Mouse (Mus musculus): ENCODE measurements around the gene Kank1. TPM values are rescaled to one million over a fixed set of nuclear protein-coding genes. Genes with fewer than 3 reads are reported as not detected.

Kank1 gene
- polyA plus RNA-seq, 1 experiment: not detected

- Histone ChIP-seq H3K4me3 (ENCODE audit: insufficient read depth, low read length) (no peak overlapping the region), H3K4me1 (ENCODE audit: control insufficient read depth, insufficient read depth, low read length) (no peaks in the 10 kb centered on the region), H3K27ac (ENCODE audit: insufficient read depth, low read depth, low read length) (no peak overlapping the region)
- TF ChIP-seq POLR2A (IDR thresholded peaks at IDR 0.05; ENCODE audit: borderline replicate concordance, low read depth, low read length): no peak
- TF ChIP-seq CTCF (IDR thresholded peaks at IDR 0.05; ENCODE audit: low read depth, low read length): no peak
These were observed 191.1 kb downstream of the Kank1 start for GRCm38 (mm10) chr19:25427886-25428285.

- no peak overlapping the region for H3K27ac ChIP-seq (ENCODE audit: insufficient read depth, low read depth, low read length)
- TF ChIP-seq POLR2A (IDR thresholded peaks at IDR 0.05; ENCODE audit: borderline replicate concordance, low read depth, low read length) (no peak), CTCF (IDR thresholded peaks at IDR 0.05; ENCODE audit: low read depth, low read length) (no peak)
- no peak overlapping the region for H3K4me3 ChIP-seq (ENCODE audit: insufficient read depth, low read length)
- H3K4me1 ChIP-seq (ENCODE audit: control insufficient read depth, insufficient read depth, low read length): no peaks in the 10 kb centered on the region
These were observed 191.7 kb downstream of the Kank1 start for GRCm38 (mm10) chr19:25428338-25428962.

- TF ChIP-seq CTCF (IDR thresholded peaks at IDR 0.05; ENCODE audit: low read depth, low read length) (no peak), POLR2A (IDR thresholded peaks at IDR 0.05; ENCODE audit: borderline replicate concordance, low read depth, low read length) (no peak)
- Histone ChIP-seq H3K27ac (ENCODE audit: insufficient read depth, low read depth, low read length) (no peak overlapping the region), H3K4me3 (ENCODE audit: insufficient read depth, low read length) (no peak overlapping the region), H3K4me1 (ENCODE audit: control insufficient read depth, insufficient read depth, low read length) (no peaks in the 10 kb centered on the region)
These were observed 194.7 kb downstream of the Kank1 start for GRCm38 (mm10) chr19:25431431-25431830.

GRCm38 (mm10) chr19:25431909-25432308 is 195.1 kb downstream of the Kank1 start:
- TF ChIP-seq POLR2A (IDR thresholded peaks at IDR 0.05; ENCODE audit: borderline replicate concordance, low read depth, low read length): no peak
- Histone ChIP-seq H3K4me3 (ENCODE audit: insufficient read depth, low read length) (no peak overlapping the region), H3K27ac (ENCODE audit: insufficient read depth, low read depth, low read length) (no peak overlapping the region), H3K4me1 (ENCODE audit: control insufficient read depth, insufficient read depth, low read length) (no peaks in the 10 kb centered on the region)

- H3K4me3 ChIP-seq (ENCODE audit: insufficient read depth, low read length): no peak overlapping the region
- H3K4me1 ChIP-seq (ENCODE audit: control insufficient read depth, insufficient read depth, low read length): no peaks in the 10 kb centered on the region
- TF ChIP-seq CTCF (IDR thresholded peaks at IDR 0.05; ENCODE audit: low read depth, low read length) (no peak), POLR2A (IDR thresholded peaks at IDR 0.05; ENCODE audit: borderline replicate concordance, low read depth, low read length) (no peak)
- no peak overlapping the region for H3K27ac ChIP-seq (ENCODE audit: insufficient read depth, low read depth, low read length)
These were observed 196.5 kb downstream of the Kank1 start for GRCm38 (mm10) chr19:25433169-25433690.

GRCm38 (mm10) chr19:25434345-25434744 is 197.6 kb downstream of the Kank1 start:
- H3K4me3 ChIP-seq (ENCODE audit: insufficient read depth, low read length): no peak overlapping the region
- no peaks in the 10 kb centered on the region for H3K4me1 ChIP-seq (ENCODE audit: control insufficient read depth, insufficient read depth, low read length)
- TF ChIP-seq POLR2A (IDR thresholded peaks at IDR 0.05; ENCODE audit: borderline replicate concordance, low read depth, low read length) (no peak), CTCF (IDR thresholded peaks at IDR 0.05; ENCODE audit: low read depth, low read length) (no peak)
- H3K27ac ChIP-seq (ENCODE audit: insufficient read depth, low read depth, low read length): no peak overlapping the region

- no peak for TF ChIP-seq CTCF (IDR thresholded peaks at IDR 0.05; ENCODE audit: low read depth, low read length)
- TF ChIP-seq POLR2A (IDR thresholded peaks at IDR 0.05; ENCODE audit: borderline replicate concordance, low read depth, low read length): no peak
- no peaks in the 10 kb centered on the region for H3K4me1 ChIP-seq (ENCODE audit: control insufficient read depth, insufficient read depth, low read length)
- no peak overlapping the region for H3K4me3 ChIP-seq (ENCODE audit: insufficient read depth, low read length)
- H3K27ac ChIP-seq (ENCODE audit: insufficient read depth, low read depth, low read length): no peak overlapping the region
These were observed 198.0 kb downstream of the Kank1 start for GRCm38 (mm10) chr19:25434795-25435194.

- Histone ChIP-seq H3K4me3 (ENCODE audit: insufficient read depth, low read length) (no peak overlapping the region), H3K27ac (ENCODE audit: insufficient read depth, low read depth, low read length) (no peak overlapping the region), H3K4me1 (ENCODE audit: control insufficient read depth, insufficient read depth, low read length) (no peaks in the 10 kb centered on the region)
- TF ChIP-seq POLR2A (IDR thresholded peaks at IDR 0.05; ENCODE audit: borderline replicate concordance, low read depth, low read length) (no peak), CTCF (IDR thresholded peaks at IDR 0.05; ENCODE audit: low read depth, low read length) (no peak)
These were observed 198.6 kb downstream of the Kank1 start for GRCm38 (mm10) chr19:25435412-25435811.

GRCm38 (mm10) chr19:25436175-25436574 is 199.4 kb downstream of the Kank1 start:
- TF ChIP-seq POLR2A (IDR thresholded peaks at IDR 0.05; ENCODE audit: borderline replicate concordance, low read depth, low read length) (no peak), CTCF (IDR thresholded peaks at IDR 0.05; ENCODE audit: low read depth, low read length) (no peak)
- no peak overlapping the region for H3K4me3 ChIP-seq (ENCODE audit: insufficient read depth, low read length)

GRCm38 (mm10) chr19:25436789-25437650 is 200.2 kb downstream of the Kank1 start:
- Histone ChIP-seq H3K27ac (ENCODE audit: insufficient read depth, low read depth, low read length) (no peak overlapping the region), H3K4me3 (ENCODE audit: insufficient read depth, low read length) (no peak overlapping the region), H3K4me1 (ENCODE audit: control insufficient read depth, insufficient read depth, low read length) (no peaks in the 10 kb centered on the region)
- no peak for TF ChIP-seq CTCF (IDR thresholded peaks at IDR 0.05; ENCODE audit: low read depth, low read length)
- no peak for TF ChIP-seq POLR2A (IDR thresholded peaks at IDR 0.05; ENCODE audit: borderline replicate concordance, low read depth, low read length)

More at GRCm38 (mm10) chr19:25436175-25436574, 199.4 kb downstream of the Kank1 start:
- H3K27ac ChIP-seq (ENCODE audit: insufficient read depth, low read depth, low read length): no peak overlapping the region
- no peaks in the 10 kb centered on the region for H3K4me1 ChIP-seq (ENCODE audit: control insufficient read depth, insufficient read depth, low read length)

All from bone marrow macrophage, adult 2 months (primary cell).